Mouse (Mus musculus) lung, embryonic 14.5 days (tissue): ENCODE results near the gene Atp6v0e. TPM values are rescaled to one million over a fixed set of nuclear protein-coding genes. Genes with fewer than 3 reads are reported as not detected.
A peak's percentile ranks its signal among the peaks of the same experiment; 100 is the strongest.

Experiments used
- ATAC-seq: fragments of 200-750 bp; cut with Nextera tagmentation; 2 replicates; pipeline ENCODE4 v1.8.0; 2017; ENCODE audit warnings: mild to moderate bottlenecking, moderate TSS enrichment, moderate library complexity; ENCODE audit not compliant: insufficient read depth
- DNase-seq: peaks from one replicate; pipeline ENCODE4 v3.0.0-alpha.2; 2015
- H3K27ac ChIP-seq: fragments of 300-500 bp; sonication (generic); 2 replicates; pipeline ENCODE4 v1.5.1; 2014; ENCODE audit warnings: low read depth, mild to moderate bottlenecking, moderate library complexity
- H3K27me3 ChIP-seq: fragments of 300-500 bp; sonication (generic); 2 replicates; pipeline ENCODE4 v1.6.1; 2014; ENCODE audit warnings: low read length, control low read depth; ENCODE audit not compliant: insufficient read depth
- H3K36me3 ChIP-seq: fragments of 300-500 bp; sonication (generic); 2 replicates; pipeline ENCODE4 v1.6.1; 2014; ENCODE audit warnings: control low read depth; ENCODE audit not compliant: insufficient read depth
- H3K4me1 ChIP-seq: fragments of 300-500 bp; sonication (generic); 2 replicates; pipeline ENCODE4 v1.6.1; 2014; ENCODE audit warnings: antibody characterized with exemption, control low read depth; ENCODE audit not compliant: insufficient read depth
- H3K4me2 ChIP-seq: fragments of 300-500 bp; sonication (generic); 2 replicates; pipeline ENCODE4 v1.6.1; 2014; ENCODE audit warnings: mild to moderate bottlenecking
- H3K4me3 ChIP-seq: fragments of 300-500 bp; sonication (generic); 2 replicates; pipeline ENCODE4 v1.5.1; 2014; ENCODE audit warnings: low read depth, low read length
- H3K9ac ChIP-seq: fragments of 300-500 bp; sonication (generic); 2 replicates; pipeline ENCODE4 v1.6.1; 2014
- H3K9me3 ChIP-seq: fragments of 300-500 bp; sonication (generic); 2 replicates; pipeline ENCODE4 v1.6.1; 2016; ENCODE audit warnings: low read depth, low read length, control low read depth
- CTCF ChIP-seq: IDR thresholded peaks from 2 replicates; pipeline ENCODE4 v1.5.1; 2016; ENCODE audit warnings: antibody characterized with exemption, low read depth
- WGBS: fragments of 180-500 bp; shearing (Covaris S2); extraction: QIAGEN DNeasy Blood & Tissue Kit; methylation state at CpG from one replicate; pipeline ENCODE4 v1.1.7; 2014; 5-methylcytosine and 5-hydroxymethylcytosine counted together
- polyA plus RNA-seq: library from polyadenylated mRNA; unstranded; fragments of >200 nt; fragmentation: Nextera tagmentation; extraction: Ambion mirVana; gene quantifications from 2 replicates; pipeline ENCODE4 v1.2.1, GENCODE M21; 2014

Atp6v0e gene
- 143 and 152 TPM in 2 replicates for polyA plus RNA-seq

DNA sequence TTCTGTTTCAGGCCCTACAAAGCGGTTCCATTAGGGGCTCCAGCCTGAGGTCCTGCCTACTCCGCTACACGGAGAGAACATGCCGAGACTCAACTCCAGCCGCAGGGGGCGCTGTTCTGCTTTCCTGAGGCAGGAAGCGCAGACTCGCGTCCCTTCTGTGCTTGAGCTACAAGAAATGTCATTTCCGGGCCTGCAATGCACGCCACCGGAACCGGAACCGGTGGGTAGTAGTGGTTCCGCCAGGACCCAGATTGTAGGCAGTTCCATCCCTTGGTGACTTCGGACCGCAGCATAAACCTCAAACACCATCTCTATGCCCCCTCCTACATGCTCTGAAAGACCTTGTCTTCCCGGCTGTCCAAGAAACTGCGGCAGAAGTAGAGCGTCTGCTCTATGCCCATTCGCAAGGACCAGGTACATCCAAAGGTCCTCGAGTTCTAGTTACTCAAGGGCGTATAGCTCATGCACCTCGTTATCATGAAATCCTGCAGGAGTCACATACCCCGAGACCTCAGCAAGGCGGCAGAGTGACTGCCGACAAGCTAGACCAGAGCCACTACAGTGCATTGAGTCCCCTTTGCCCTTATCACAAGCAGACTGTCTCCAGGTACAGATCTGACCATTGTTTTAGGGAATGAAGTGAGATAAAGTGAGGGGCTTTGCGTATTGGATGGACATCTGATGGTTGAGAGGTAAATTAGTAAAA is at the start of gene Atp6v0e:
Gene Atp6v0e, plus strand, starts transcription at position 254 of the 706 bp plus-strand sequence.
- Histone ChIP-seq H3K4me2 (peak within 1 kb of the TSS; percentile 69), H3K4me1 (no peaks in the 10 kb centered on the region), H3K9ac (peak within 1 kb of the TSS; percentile 68), H3K36me3 (no peaks in the 10 kb centered on the region), H3K4me3 (peak within 1 kb of the TSS; percentile 68), H3K27ac (no peak within 1 kb of the TSS), H3K27me3 (no peaks in the 10 kb centered on the region), H3K9me3 (no peaks in the 10 kb centered on the region)
- peak; percentile 82 for ATAC-seq
- 1% methylated on average over 28 of the region's 28 CpGs for WGBS
- DNase-seq, result peak; percentile 98
- peak; percentile 98 for TF ChIP-seq CTCF

DNA sequence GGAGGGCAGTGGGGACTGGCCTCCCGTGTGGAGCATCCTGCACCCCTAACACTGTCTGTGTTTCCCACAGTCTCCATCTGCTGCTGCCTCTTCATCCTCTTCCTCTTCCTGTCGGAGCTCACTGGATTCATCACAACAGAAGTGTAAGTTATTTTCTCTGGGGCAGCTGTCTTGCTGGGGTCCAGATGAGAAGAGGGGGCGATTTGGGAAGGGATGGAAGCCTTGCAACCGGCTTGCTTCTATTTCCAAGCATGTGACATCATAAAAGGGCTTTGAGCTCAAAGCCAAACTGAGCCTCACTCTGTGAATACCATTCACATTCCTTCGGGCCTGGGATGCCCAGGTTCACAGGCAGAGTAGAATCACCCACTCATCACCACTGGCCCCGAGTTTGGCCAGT is 48.7 kb upstream of the Atp6v0e start:
- Histone ChIP-seq H3K4me1 (no peaks in the 10 kb centered on the region), H3K27ac (no peak overlapping the region), H3K4me3 (no peak overlapping the region), H3K9ac (no peak overlapping the region), H3K36me3 (peaks cover 56% of the 10 kb centered on the region), H3K9me3 (no peaks in the 10 kb centered on the region), H3K4me2 (no peak overlapping the region), H3K27me3 (no peaks in the 10 kb centered on the region)
- TF ChIP-seq CTCF, result no peak
- DNase-seq (no peak), ATAC-seq (no peak)
- WGBS, result 79% methylated on average over 6 of the region's 6 CpGs

DNA sequence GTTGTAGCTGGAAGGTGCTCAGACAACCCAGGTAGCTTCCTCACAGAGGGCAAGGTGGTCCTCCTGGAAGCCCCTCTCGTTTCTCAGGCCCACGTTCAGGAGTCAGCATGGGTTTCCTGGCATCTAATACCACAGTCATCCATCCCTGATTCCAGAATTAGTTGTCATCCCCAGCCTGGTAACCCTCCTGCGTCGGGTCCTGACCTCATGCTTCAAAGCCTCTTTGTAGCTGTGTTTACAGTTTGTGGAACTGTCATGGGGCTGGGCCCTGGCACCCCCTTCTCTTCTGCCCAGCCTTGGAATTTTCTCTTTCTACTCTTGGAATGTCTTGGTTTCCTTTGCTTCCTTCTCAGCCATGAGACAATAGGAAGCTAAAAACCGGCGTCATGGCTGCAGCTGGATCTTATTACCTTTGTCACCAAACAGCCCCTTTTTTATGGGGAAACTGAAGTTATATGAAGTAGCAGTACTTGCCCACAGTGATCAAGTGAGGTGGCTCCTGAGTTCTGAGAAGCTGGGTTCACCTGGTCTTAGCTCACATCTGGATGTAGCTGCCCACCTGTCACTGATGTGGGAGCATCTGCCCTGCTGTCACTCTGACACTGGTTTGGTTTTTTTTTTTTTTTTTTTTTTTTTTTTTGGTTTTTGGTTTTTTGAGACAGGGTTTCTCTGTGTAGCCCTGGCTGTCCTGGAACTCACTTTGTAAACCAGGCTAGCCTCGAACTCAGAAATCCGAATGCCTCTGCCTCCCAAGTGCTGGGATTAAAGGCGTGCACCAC is 48.1 kb upstream of the Atp6v0e start:
- Histone ChIP-seq H3K4me2 (no peak overlapping the region), H3K4me3 (no peak overlapping the region), H3K36me3 (peaks cover 56% of the 10 kb centered on the region), H3K9me3 (no peaks in the 10 kb centered on the region), H3K27me3 (no peaks in the 10 kb centered on the region), H3K9ac (no peak overlapping the region), H3K4me1 (no peaks in the 10 kb centered on the region), H3K27ac (no peak overlapping the region)
- 68% methylated on average over 9 of the region's 9 CpGs for WGBS
- no peak for TF ChIP-seq CTCF
- DNase-seq (no peak), ATAC-seq (no peak)

DNA sequence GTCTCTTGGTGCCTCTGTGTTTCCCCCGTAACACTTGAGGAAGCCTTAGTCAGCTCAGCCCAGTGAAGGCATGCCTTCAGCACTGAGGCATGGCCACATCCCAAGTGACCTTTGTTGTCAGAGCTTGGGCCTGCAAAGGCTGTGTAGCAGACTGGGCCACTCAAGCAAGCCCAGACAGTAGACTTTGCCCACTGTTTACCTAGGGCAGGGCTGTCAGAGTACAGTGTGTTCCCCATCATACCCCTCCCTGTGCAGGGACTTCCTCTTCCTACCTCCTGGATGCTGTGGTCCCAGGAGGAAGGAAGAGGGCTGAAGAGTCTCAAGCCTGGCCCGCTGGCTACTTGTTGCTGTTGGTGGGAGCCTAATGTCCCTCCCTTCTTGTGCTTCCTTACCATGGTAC is 46.3 kb upstream of the Atp6v0e start:
- TF ChIP-seq CTCF, result no peak
- ATAC-seq (peak; percentile 63; the same call in 1 of the 2 replicates), DNase-seq (no peak)
- Histone ChIP-seq H3K36me3 (peaks cover 61% of the 10 kb centered on the region), H3K9me3 (no peaks in the 10 kb centered on the region), H3K27me3 (no peaks in the 10 kb centered on the region), H3K9ac (no peak overlapping the region), H3K27ac (no peak overlapping the region), H3K4me1 (no peaks in the 10 kb centered on the region), H3K4me3 (no peak overlapping the region), H3K4me2 (no peak overlapping the region)
- 91% methylated on average over 2 of the region's 2 CpGs for WGBS

DNA sequence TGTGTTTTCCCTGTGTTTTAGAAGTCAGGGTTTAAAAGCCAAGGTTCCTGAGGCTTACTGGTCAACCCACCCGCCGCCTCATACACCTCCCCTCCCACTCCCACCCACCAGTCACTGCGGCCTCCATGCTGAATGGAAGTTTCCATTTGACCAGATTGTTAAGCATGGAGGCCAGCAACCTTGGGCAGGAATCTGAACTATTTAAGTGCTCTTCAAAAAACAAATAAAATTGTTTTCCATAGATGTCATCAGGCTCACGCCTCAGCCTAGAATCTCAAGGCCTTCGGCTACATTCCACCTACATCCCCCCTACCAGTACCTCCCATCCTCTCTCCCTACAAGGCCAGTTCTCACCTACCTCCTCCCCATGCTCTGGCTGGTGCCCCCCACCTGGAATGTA is 44.5 kb upstream of the Atp6v0e start:
- no peak overlapping the region for H3K27ac ChIP-seq
- 69% methylated on average over 5 of the region's 5 CpGs for WGBS

DNA sequence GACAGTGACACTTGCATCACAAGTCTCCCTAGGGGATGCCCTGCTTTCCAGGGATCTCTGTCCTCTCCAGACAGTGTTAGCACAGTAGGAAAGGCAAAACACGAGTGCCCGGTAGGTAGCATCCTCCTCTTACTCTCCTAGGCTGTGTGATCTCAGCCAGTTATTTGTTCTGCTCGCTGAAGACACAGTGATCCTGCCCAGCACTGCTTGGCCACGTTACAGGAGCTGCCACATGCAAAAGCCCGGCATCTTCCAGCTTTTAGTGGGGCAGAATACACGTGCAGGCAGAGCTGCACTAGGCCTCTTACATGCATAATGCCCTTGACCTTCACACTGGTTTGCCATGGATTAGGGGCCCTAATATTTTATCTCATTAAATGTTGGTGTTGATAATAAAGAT is 43.5 kb upstream of the Atp6v0e start:
- no peak overlapping the region for H3K9ac ChIP-seq
- peaks cover 65% of the 10 kb centered on the region for H3K36me3 ChIP-seq
- ATAC-seq, result no peak
- 88% methylated on average over 6 of the region's 6 CpGs for WGBS
- H3K4me1 ChIP-seq, result no peaks in the 10 kb centered on the region
- no peaks in the 10 kb centered on the region for H3K27me3 ChIP-seq
- no peak overlapping the region for H3K27ac ChIP-seq
- DNase-seq, result no peak
- no peak for TF ChIP-seq CTCF
- no peak overlapping the region for H3K4me3 ChIP-seq
- no peaks in the 10 kb centered on the region for H3K9me3 ChIP-seq
- H3K4me2 ChIP-seq, result no peak overlapping the region

More for the DNA sequence above, 44.5 kb upstream of the Atp6v0e start:
- Histone ChIP-seq H3K36me3 (peaks cover 63% of the 10 kb centered on the region), H3K9me3 (no peaks in the 10 kb centered on the region), H3K4me3 (no peak overlapping the region), H3K4me2 (no peak overlapping the region), H3K4me1 (no peaks in the 10 kb centered on the region), H3K9ac (no peak overlapping the region), H3K27me3 (no peaks in the 10 kb centered on the region)
- no peak for TF ChIP-seq CTCF
- peak; percentile 7 for DNase-seq
- no peak for ATAC-seq

DNA sequence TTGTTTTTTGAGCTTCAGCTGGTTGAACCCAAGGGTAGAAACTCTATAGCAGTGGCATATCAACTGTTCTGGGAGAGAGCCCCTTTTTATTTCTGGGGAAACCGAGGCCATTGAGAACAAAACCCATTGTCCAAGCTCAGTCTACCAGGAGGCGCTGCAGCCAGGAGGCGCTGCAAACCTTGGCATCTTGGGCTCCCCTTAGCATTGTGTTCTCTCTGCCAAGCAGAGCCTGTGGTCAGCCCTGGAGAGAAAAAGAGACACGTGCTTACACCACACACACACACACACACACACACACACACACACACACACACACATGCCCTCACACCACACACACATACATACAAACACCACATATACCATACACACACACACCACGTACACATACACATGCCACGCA is 42.7 kb upstream of the Atp6v0e start:
- ATAC-seq, result no peak
- Histone ChIP-seq H3K9ac (no peak overlapping the region), H3K4me1 (no peaks in the 10 kb centered on the region), H3K9me3 (no peaks in the 10 kb centered on the region), H3K4me2 (no peak overlapping the region), H3K27me3 (no peaks in the 10 kb centered on the region), H3K27ac (no peak overlapping the region; the same call in 1 of the 2 replicates), H3K4me3 (no peak overlapping the region), H3K36me3 (peaks cover 69% of the 10 kb centered on the region)
- no peak for TF ChIP-seq CTCF
- WGBS, result 91% methylated on average over 6 of the region's 6 CpGs
- DNase-seq, result no peak
